11 mouse cellular contexts compared by ENCODE assay signal in the genomic region with DNA sequence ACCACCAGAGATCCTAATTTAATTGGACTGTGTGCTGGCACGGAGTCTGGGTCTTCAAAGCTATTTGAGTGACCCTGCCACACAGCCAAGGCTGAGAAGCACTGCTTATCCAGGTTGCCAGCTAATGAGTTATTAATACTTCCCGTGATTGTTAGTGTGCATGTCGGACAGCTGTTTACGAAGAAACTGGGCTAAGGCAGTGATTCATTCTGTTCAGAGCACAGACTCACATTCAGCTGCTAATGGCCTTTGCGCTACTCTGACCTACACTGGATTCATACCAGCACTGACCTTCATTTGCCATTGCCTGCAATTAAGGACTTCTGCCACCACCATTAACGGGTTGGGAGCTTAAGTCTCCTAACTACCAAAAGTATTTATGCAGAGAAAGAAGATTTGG.
DNase-seq lines count a peak whose midpoint lies in the region; ATAC-seq lines count a peak whose summit lies in the region.
"Had no signal": no experiment of that assay in that cellular context is flagged by ENCODE, and none has a peak within 500 bp of the region (broad histone marks: within the 10 kb centered on the region; RNA-seq: fewer than 3 reads in every experiment).

No protein-coding gene starts in this region.

- H3K9me3 ChIP-seq in hindbrain, embryonic 14.5 days (ENCODE audit: control insufficient read depth, low read length) = no peaks in the 10 kb centered on the region
- H3K9me3 ChIP-seq: heart, embryonic 12.5 days had no signal

- no peaks in the 10 kb centered on the region for H3K27me3 ChIP-seq in hindbrain, embryonic 14.5 days (ENCODE audit: control insufficient read depth, insufficient read depth, low read length)
- H3K27me3 ChIP-seq: heart, embryonic 12.5 days had no signal

- no peak overlapping the region for H3K4me2 ChIP-seq in hindbrain, embryonic 14.5 days (replicated peaks)
- H3K4me2 ChIP-seq: heart, embryonic 12.5 days had no signal

- no peak overlapping the region for H3K27ac ChIP-seq in hindbrain, embryonic 14.5 days

- no peaks in the 10 kb centered on the region for H3K4me1 ChIP-seq in hindbrain, embryonic 14.5 days (replicated peaks; ENCODE audit: control insufficient read depth, insufficient read depth, low read length)
- H3K4me1 ChIP-seq: heart, embryonic 12.5 days had no signal

- no peak for ATAC-seq in hindbrain, embryonic 14.5 days (ENCODE audit: low FRiP score)
- ATAC-seq: hindbrain, embryonic 16.5 days had no signal

- no peak overlapping the region for H3K9ac ChIP-seq in hindbrain, embryonic 14.5 days
- H3K9ac ChIP-seq: heart, embryonic 12.5 days had no signal

- H3K36me3 ChIP-seq in hindbrain, embryonic 14.5 days (replicated peaks; ENCODE audit: control insufficient read depth, insufficient read depth) = no peaks in the 10 kb centered on the region
- H3K36me3 ChIP-seq: heart, embryonic 12.5 days had no signal

- peak; percentile 3 for DNase-seq in layer of hippocampus, adult 11-12 months (ENCODE audit: low spot score)
- DNase-seq in layer of hippocampus, postnatal 10 days (ENCODE audit: low spot score in 2 of 2) = no peak
- DNase-seq in right cerebral cortex, adult 18-20 months = peak; percentile 8
- DNase-seq in right cerebral cortex, postnatal 14 days = no peak
- peak; percentile 10 for DNase-seq in brain, adult 2 months (ENCODE audit: low read depth, low spot score)
- DNase-seq in retina, postnatal 1 day = peak; percentile 92
- DNase-seq in hindbrain, embryonic 14.5 days (ENCODE audit: low spot score) = no peak
- no peak for DNase-seq in T-cell, adult 2 months (ENCODE audit: low spot score)

- no peak overlapping the region for H3K4me3 ChIP-seq in hindbrain, embryonic 14.5 days (replicated peaks; ENCODE audit: low read length)
- H3K4me3 ChIP-seq: heart, embryonic 12.5 days; myocyte had no signal

- 81% methylated on average over 6 of the region's 6 CpGs for WGBS in hindbrain, embryonic 14.5 days

Comparison
In these comparisons a context has a peak if more than half of its experiments do, and no peak if none do; other contexts are left out.
1. DNase-seq: peak in layer of hippocampus, adult 11-12 months (single experiment), right cerebral cortex, adult 18-20 months (single experiment), brain, adult 2 months (single experiment) and retina, postnatal 1 day (single experiment); none in layer of hippocampus, postnatal 10 days (0 of 2), right cerebral cortex, postnatal 14 days (single experiment), hindbrain, embryonic 14.5 days (single experiment) and T-cell, adult 2 months (single experiment).